In the genomic region with DNA sequence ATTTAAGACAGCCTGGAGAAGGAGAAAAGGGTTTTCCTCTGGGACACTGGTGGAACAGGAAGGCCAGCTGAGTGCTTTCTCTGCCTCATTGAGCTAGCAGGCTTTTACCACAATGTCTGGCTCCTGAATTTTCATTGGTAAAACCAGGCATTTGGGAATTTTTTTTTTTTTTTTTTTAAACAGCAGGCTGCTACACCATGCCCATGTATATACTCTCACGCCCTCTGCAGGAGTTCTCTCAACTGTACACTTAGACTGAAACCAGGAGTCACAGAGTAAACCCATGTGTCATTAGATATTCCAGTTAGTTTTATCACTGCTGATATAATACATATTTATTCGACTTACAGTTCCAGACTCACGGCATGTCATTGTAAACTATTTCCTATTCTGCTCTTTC, we compare ENCODE assay signal across 19 mouse cellular contexts. TPM values are rescaled to one million over a fixed set of nuclear protein-coding genes. Genes with fewer than 3 reads are reported as not detected.
DNase-seq lines count a peak whose midpoint lies in the region; ATAC-seq and TF ChIP-seq lines count a peak whose summit lies in the region.
"Had no signal": no experiment of that assay in that cellular context is flagged by ENCODE, and none has a peak within 500 bp of the region (broad histone marks: within the 10 kb centered on the region; RNA-seq: fewer than 3 reads in every experiment).

No protein-coding gene starts in this region.

- H3K9ac ChIP-seq in forebrain, embryonic 14.5 days (ENCODE audit: low read length) = no peak overlapping the region
- H3K9ac ChIP-seq in forebrain, embryonic 13.5 days = no peak overlapping the region
- H3K9ac ChIP-seq in neural tube, embryonic 14.5 days (replicated peaks; ENCODE audit: low read depth, low read length) = no peak overlapping the region
- H3K9ac ChIP-seq in neural tube, embryonic 15.5 days (replicated peaks) = no peak overlapping the region
- no peak overlapping the region for H3K9ac ChIP-seq in stomach, postnatal 0 days (ENCODE audit: low read length)
- H3K9ac ChIP-seq: kidney, embryonic 15.5 days; liver, embryonic 13.5 days; midbrain, embryonic 13.5 days; neural tube, embryonic 13.5 days had no signal

- no peak overlapping the region for H3K4me2 ChIP-seq in forebrain, embryonic 14.5 days (ENCODE audit: low read length)
- H3K4me2 ChIP-seq in forebrain, embryonic 13.5 days = no peak overlapping the region
- H3K4me2 ChIP-seq in neural tube, embryonic 14.5 days (ENCODE audit: low read depth, low read length) = no peak overlapping the region
- H3K4me2 ChIP-seq in neural tube, embryonic 15.5 days = no peak overlapping the region
- H3K4me2 ChIP-seq in stomach, postnatal 0 days (replicated peaks; ENCODE audit: low read depth) = no peak overlapping the region
- H3K4me2 ChIP-seq: kidney, embryonic 15.5 days; liver, embryonic 13.5 days; midbrain, embryonic 13.5 days; neural tube, embryonic 13.5 days had no signal

- no peaks in the 10 kb centered on the region for H3K27me3 ChIP-seq in forebrain, embryonic 14.5 days (replicated peaks; ENCODE audit: control insufficient read depth, insufficient read depth, low read length)
- H3K27me3 ChIP-seq in forebrain, embryonic 13.5 days = no peaks in the 10 kb centered on the region
- H3K27me3 ChIP-seq in neural tube, embryonic 14.5 days (ENCODE audit: control insufficient read depth, insufficient read depth, low read length) = no peaks in the 10 kb centered on the region
- no peaks in the 10 kb centered on the region for H3K27me3 ChIP-seq in neural tube, embryonic 15.5 days (replicated peaks)
- no peaks in the 10 kb centered on the region for H3K27me3 ChIP-seq in stomach, postnatal 0 days (ENCODE audit: control insufficient read depth, insufficient read depth, low read length)
- H3K27me3 ChIP-seq: kidney, embryonic 15.5 days; liver, embryonic 13.5 days; midbrain, embryonic 13.5 days; neural tube, embryonic 13.5 days had no signal

- TF ChIP-seq EP300 in stomach, postnatal 0 days (optimal IDR thresholded peaks at IDR 0.05) = no peak

- peak; percentile 49 for TF ChIP-seq CTCF in stomach, postnatal 0 days (IDR thresholded peaks at IDR 0.05; ENCODE audit: low read depth)

- no peak for ATAC-seq in forebrain, embryonic 14.5 days
- no peak for ATAC-seq in forebrain, embryonic 13.5 days
- ATAC-seq in neural tube, embryonic 14.5 days (ENCODE audit: low read depth) = peak; percentile 49; the same call in 1 of the 2 replicates
- ATAC-seq in neural tube, embryonic 15.5 days (ENCODE audit: low FRiP score) = no peak
- ATAC-seq in stomach, postnatal 0 days (ENCODE audit: low FRiP score, low TSS enrichment) = peak; percentile 63; the same call in 1 of the 2 replicates
- ATAC-seq: midbrain, embryonic 13.5 days had no signal

- peak; percentile 4 for DNase-seq in forebrain, embryonic 14.5 days (ENCODE audit: low spot score)
- DNase-seq in kidney, postnatal 36 days = peak; percentile 7 to 29
- DNase-seq in kidney, adult 9 months = no peak
- no peak for DNase-seq in stomach, postnatal 0 days (ENCODE audit: low spot score)
- DNase-seq in adrenal gland, postnatal 4 days (ENCODE audit: low spot score in 2 of 2) = no peak
- DNase-seq: adrenal gland, postnatal 25 days; cerebellum, adult 11-12 months; cerebellum, postnatal 14 days; gastrocnemius, postnatal 25 days; liver, embryonic 13.5 days; right cerebral cortex, postnatal 25 days; thymus, adult 2 months had no signal

- 81% methylated on average over 3 of the region's 3 CpGs for WGBS in forebrain, embryonic 14.5 days
- 79% methylated on average over 3 of the region's 3 CpGs for WGBS in forebrain, embryonic 13.5 days
- 87% methylated on average over 3 of the region's 3 CpGs for WGBS in neural tube, embryonic 14.5 days
- WGBS in neural tube, embryonic 15.5 days = 79% methylated on average over 3 of the region's 3 CpGs
- WGBS in stomach, postnatal 0 days = 59% methylated on average over 3 of the region's 3 CpGs

- no peaks in the 10 kb centered on the region for H3K9me3 ChIP-seq in forebrain, embryonic 14.5 days (replicated peaks; ENCODE audit: control insufficient read depth, low read length)
- H3K9me3 ChIP-seq in forebrain, embryonic 13.5 days (replicated peaks) = no peaks in the 10 kb centered on the region
- no peaks in the 10 kb centered on the region for H3K9me3 ChIP-seq in neural tube, embryonic 14.5 days (ENCODE audit: control insufficient read depth, low read length)
- no peaks in the 10 kb centered on the region for H3K9me3 ChIP-seq in neural tube, embryonic 15.5 days (replicated peaks)
- H3K9me3 ChIP-seq in stomach, postnatal 0 days (ENCODE audit: control insufficient read depth, low read length) = no peaks in the 10 kb centered on the region
- H3K9me3 ChIP-seq: embryonic facial prominence, embryonic 10.5 days; kidney, embryonic 15.5 days; liver, embryonic 13.5 days; midbrain, embryonic 13.5 days; neural tube, embryonic 13.5 days had no signal

- H3K36me3 ChIP-seq in forebrain, embryonic 14.5 days (ENCODE audit: control insufficient read depth, insufficient read depth, low read length) = no peaks in the 10 kb centered on the region
- H3K36me3 ChIP-seq in forebrain, embryonic 13.5 days (ENCODE audit: poor library complexity, severe bottlenecking) = no peaks in the 10 kb centered on the region
- no peaks in the 10 kb centered on the region for H3K36me3 ChIP-seq in neural tube, embryonic 14.5 days (ENCODE audit: control insufficient read depth, insufficient read depth, low read length)
- H3K36me3 ChIP-seq in neural tube, embryonic 15.5 days = no peaks in the 10 kb centered on the region
- no peaks in the 10 kb centered on the region for H3K36me3 ChIP-seq in stomach, postnatal 0 days (ENCODE audit: control insufficient read depth, insufficient read depth, low read length)
- H3K36me3 ChIP-seq: embryonic facial prominence, embryonic 10.5 days; kidney, embryonic 15.5 days; liver, embryonic 13.5 days; midbrain, embryonic 13.5 days; neural tube, embryonic 13.5 days had no signal

- no peak overlapping the region for H3K4me3 ChIP-seq in forebrain, embryonic 14.5 days (ENCODE audit: low read depth, low read length)
- H3K4me3 ChIP-seq in forebrain, embryonic 13.5 days = no peak overlapping the region
- H3K4me3 ChIP-seq in neural tube, embryonic 14.5 days (ENCODE audit: low read depth, low read length) = no peak overlapping the region
- H3K4me3 ChIP-seq in neural tube, embryonic 15.5 days (replicated peaks) = no peak overlapping the region
- H3K4me3 ChIP-seq in stomach, postnatal 0 days (ENCODE audit: low read depth, low read length) = no peak overlapping the region
- H3K4me3 ChIP-seq: embryonic facial prominence, embryonic 10.5 days; kidney, embryonic 15.5 days; liver, embryonic 13.5 days; midbrain, embryonic 13.5 days; neural tube, embryonic 13.5 days had no signal

- H3K4me1 ChIP-seq in forebrain, embryonic 14.5 days (ENCODE audit: control insufficient read depth, insufficient read depth, low read length) = no peaks in the 10 kb centered on the region
- no peaks in the 10 kb centered on the region for H3K4me1 ChIP-seq in forebrain, embryonic 13.5 days
- no peaks in the 10 kb centered on the region for H3K4me1 ChIP-seq in neural tube, embryonic 14.5 days (ENCODE audit: control insufficient read depth, insufficient read depth, low read length)
- H3K4me1 ChIP-seq in neural tube, embryonic 15.5 days = 0 out of 2 replicates have a peak, but pooled peaks cover 8% of the 10 kb centered on the region
- no peaks in the 10 kb centered on the region for H3K4me1 ChIP-seq in stomach, postnatal 0 days (replicated peaks; ENCODE audit: control insufficient read depth, insufficient read depth)
- H3K4me1 ChIP-seq: embryonic facial prominence, embryonic 10.5 days; liver, embryonic 13.5 days; midbrain, embryonic 13.5 days had no signal

- no peak overlapping the region for H3K27ac ChIP-seq in forebrain, embryonic 14.5 days (ENCODE audit: low read depth, low read length)
- H3K27ac ChIP-seq in forebrain, embryonic 13.5 days = no peak overlapping the region
- no peak overlapping the region for H3K27ac ChIP-seq in neural tube, embryonic 14.5 days (ENCODE audit: low read depth, low read length)
- no peak overlapping the region for H3K27ac ChIP-seq in neural tube, embryonic 15.5 days (replicated peaks)
- H3K27ac ChIP-seq in stomach, postnatal 0 days (replicated peaks) = no peak overlapping the region
- H3K27ac ChIP-seq: embryonic facial prominence, embryonic 10.5 days; kidney, embryonic 15.5 days; liver, embryonic 13.5 days; midbrain, embryonic 13.5 days; neural tube, embryonic 13.5 days had no signal

RNA-seq across cellular contexts. Expression of a gene that starts 20.2 kb away (rescaled TPM):
- polyA plus RNA-seq in forebrain, embryonic 14.5 days (2014; fragmentation: Nextera tagmentation; extraction: Ambion mirVana) = 29.1 and 32.7 TPM in 2 replicates
- polyA plus RNA-seq in forebrain, embryonic 13.5 days (2015; fragmentation: Nextera tagmentation; extraction: Ambion mirVana) = 27.3 and 28.5 TPM in 2 replicates
- polyA plus RNA-seq in neural tube, embryonic 14.5 days (2014; fragmentation: Nextera tagmentation; extraction: Ambion mirVana) = 33.6 and 34.2 TPM in 2 replicates
- polyA plus RNA-seq in neural tube, embryonic 15.5 days (2015; fragmentation: Nextera tagmentation; extraction: Ambion mirVana) = 28.5 and 33.6 TPM in 2 replicates
- polyA plus RNA-seq in stomach, postnatal 0 days (2015; fragmentation: Nextera tagmentation; extraction: Ambion mirVana) = 36.8 and 39.4 TPM in 2 replicates
- 10 to 100 TPM; 33.3 to 38.7 TPM for total RNA-seq in adrenal gland, postnatal 4 days (2021)

Comparison
In these comparisons a context has a peak if more than half of its experiments do, and no peak if none do; other contexts are left out.
1. ATAC-seq: peak in neural tube, embryonic 14.5 days (single experiment) and stomach, postnatal 0 days (single experiment); none in forebrain, embryonic 14.5 days (single experiment), forebrain, embryonic 13.5 days (single experiment) and neural tube, embryonic 15.5 days (single experiment).
2. DNase-seq: peak in forebrain, embryonic 14.5 days (single experiment) and kidney, postnatal 36 days (2 of 2); none in kidney, adult 9 months (single experiment), stomach, postnatal 0 days (single experiment) and adrenal gland, postnatal 4 days (0 of 2).